Mouse (Mus musculus): ENCODE results near the gene Phkg2.

Gene Phkg2

GRCm38 (mm10) chr7:127572895-127573471 is at the start of gene Phkg2:
TSS of gene Phkg2 (plus strand) at chr7:127573340.
- DNase-seq (ENCODE audit: low read depth, low spot score) = peak; percentile 90

GRCm38 (mm10) chr7:127541671-127542070 is 31.5 kb upstream of the Phkg2 start:
- no peak for DNase-seq (ENCODE audit: low read depth, low spot score)

DNA sequence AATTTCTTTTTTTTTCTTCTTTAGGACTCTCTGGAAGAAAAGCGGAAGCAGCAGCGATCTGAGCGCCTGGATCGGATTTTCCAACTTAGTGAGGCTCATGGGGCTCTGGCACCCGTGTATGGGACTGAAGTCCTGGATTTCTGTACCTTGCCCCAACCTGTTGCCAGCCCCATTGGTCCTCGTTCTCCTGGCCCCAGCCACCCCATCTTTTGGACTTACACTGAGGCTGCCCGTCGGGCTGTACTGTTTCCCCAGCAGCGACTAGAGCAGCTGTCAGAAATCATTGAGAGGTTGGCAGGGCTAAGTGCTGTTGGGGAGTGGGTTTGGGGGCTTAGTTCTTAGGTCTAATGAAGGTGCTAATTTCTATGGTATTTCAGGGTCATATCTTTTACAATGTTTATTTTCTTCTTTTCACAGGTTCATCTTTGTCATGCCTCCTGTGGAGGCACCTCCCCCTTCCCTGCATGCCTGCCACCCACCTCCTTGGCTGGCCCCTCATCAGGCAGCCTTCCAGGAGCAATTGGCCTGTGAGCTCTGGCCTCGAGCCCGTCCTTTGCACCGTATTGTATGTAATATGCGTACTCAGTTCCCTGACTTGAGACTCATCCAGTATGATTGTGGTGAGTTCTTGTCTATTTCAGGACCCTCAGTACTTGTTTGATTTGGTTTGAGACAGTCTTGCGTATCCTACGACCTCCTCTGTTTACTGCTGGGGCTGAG is 23.9 kb upstream of the Phkg2 start:
- no peak for DNase-seq (ENCODE audit: low read depth, low spot score)

DNA sequence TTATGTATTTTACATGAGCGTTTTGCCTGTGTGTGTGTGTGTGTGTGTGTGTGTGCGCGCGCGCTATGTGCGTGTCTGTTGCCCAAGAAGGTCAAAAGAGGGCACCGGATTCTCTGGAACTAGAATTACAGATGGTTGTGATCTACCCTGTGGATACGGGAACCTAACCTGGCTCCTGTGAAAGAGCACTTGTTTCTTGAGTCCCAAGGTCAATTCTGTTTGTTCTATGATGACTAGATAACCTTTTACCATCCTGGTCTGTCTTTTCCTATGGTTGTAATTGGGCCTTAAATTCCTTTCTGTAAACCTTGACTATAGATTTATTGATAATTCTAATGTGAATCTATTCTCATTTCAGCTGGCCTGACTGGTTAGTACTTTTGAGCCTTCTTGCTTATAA is 21.6 kb upstream of the Phkg2 start:
- no peak for DNase-seq (ENCODE audit: low read depth, low spot score)

GRCm38 (mm10) chr7:127560580-127560979 is 12.6 kb upstream of the Phkg2 start:
- DNase-seq (ENCODE audit: low read depth, low spot score) = no peak

DNA sequence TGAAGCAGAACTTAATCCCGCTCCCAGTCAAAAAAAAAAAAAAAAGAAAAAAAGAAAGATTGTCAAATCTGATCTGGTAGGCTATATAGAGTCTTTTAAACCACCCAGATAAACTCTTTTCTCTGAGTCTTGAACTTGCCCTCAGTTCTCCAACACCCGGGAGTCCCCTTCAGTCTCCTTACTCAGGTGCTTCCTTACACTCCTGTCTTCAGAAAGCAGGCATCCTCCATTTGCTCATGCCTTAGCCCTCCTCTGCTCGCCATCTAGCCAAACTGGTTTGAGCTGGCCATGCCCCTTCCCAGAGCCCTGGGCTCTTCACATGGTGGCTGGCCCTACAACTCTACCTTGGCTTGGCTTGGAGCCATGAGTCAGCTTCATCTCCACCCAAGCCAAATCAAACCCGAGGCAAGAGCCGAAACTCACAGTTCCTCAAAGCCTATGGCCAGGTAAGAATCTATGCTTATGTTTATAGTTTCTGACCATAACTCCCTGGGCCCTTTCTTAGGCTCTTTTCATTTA is 11.7 kb upstream of the Phkg2 start, which contains the start of gene Tmem265:
TSS of gene Tmem265 (plus strand) at position 51 of the 519 bp plus-strand sequence.
- no peak for DNase-seq (ENCODE audit: low read depth, low spot score)

DNA sequence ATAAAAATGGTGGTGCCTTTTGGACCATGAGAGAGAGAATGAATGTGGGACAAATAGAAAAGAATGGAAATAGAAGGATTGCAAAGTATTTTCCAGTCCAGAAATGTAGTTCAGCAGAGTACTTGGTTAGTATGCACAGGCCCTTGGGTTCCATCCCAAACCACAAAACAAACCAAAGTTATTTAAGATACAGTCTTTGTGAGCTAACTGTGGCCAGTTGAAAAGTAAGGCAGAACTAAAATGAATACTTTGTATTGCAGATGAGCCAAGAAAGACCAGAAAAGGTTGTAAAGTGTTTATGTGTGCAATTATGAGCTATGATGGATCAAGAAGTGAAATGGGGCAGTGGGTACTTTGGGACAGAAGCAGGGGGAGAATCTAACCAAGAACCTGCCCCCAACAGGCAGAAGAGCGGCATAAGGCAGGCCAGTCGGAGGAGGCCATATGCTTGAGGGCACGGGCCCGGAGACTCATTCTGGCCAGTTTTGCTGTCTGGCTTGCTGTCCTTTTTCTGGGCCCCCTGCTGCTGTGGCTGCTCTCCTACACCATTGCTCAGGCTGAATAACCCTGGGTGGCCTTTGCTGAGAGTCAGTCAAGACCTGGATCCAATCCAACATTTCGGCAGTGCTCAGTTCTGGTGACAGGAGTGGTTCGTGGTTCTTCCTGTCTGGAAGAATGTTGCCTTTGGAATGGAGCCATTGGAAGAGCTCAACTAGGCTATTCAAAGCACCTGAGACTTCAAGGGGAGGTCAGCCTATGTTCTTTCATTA is 8.6 kb upstream of the Phkg2 start:
- DNase-seq (ENCODE audit: low read depth, low spot score) = no peak

DNA sequence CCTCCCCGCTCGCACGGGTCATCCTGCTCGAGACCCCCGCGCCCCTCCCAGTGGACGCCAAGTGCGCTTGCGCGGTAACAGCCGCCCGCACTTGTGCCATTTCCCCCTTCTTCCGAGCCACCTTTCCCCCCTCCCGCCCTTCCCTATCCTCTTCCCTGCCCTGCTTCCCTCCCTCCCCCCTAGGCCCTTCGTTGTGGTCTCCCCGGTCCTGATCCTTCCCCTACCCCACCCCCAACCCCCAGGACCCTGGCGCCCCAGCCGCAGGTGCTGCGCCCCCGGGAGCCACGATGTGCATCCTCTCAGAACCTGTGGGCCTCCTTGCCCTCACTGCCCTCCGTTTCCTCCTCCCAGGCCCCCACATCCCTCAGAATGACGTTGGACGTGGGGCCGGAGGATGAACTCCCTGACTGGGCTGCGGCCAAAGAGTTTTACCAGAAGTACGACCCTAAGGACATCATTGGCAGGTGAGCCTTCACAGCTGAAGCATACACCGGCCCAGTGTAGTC is 416 bp downstream of the Phkg2 start:
- no peak for DNase-seq (ENCODE audit: low read depth, low spot score)

GRCm38 (mm10) chr7:127574115-127574514 is 975 bp downstream of the Phkg2 start:
- no peak for DNase-seq (ENCODE audit: low read depth, low spot score)

- no peak for DNase-seq (ENCODE audit: low read depth, low spot score)
Measured at GRCm38 (mm10) chr7:127583260-127583659, 10.1 kb downstream of the Phkg2 start.

- DNase-seq (ENCODE audit: low read depth, low spot score) = no peak
Measured at GRCm38 (mm10) chr7:127585031-127585430, 11.9 kb downstream of the Phkg2 start.

- DNase-seq (ENCODE audit: low read depth, low spot score) = no peak
Measured at GRCm38 (mm10) chr7:127586149-127586548, 13.0 kb downstream of the Phkg2 start.

DNA sequence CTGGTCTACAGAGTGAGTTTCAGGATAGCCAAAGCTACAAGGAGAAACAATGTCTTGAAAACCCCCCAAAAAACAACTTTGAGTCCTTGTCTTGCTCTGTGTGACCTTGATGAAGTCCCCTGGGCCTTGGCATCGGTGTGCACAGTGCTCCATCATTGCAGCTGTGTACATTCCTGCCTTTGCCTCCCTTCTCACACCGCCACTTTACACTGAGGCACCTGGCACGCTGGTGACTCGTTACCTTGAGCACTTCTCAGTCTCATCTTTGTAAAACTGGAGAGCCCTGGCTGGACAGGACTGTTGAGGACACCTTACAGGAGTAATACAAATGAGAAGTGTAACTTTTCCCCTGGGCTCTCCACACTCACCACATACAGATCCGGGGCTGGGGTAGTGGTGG is 14.1 kb downstream of the Phkg2 start:
- DNase-seq (ENCODE audit: low read depth, low spot score) = no peak

DNA sequence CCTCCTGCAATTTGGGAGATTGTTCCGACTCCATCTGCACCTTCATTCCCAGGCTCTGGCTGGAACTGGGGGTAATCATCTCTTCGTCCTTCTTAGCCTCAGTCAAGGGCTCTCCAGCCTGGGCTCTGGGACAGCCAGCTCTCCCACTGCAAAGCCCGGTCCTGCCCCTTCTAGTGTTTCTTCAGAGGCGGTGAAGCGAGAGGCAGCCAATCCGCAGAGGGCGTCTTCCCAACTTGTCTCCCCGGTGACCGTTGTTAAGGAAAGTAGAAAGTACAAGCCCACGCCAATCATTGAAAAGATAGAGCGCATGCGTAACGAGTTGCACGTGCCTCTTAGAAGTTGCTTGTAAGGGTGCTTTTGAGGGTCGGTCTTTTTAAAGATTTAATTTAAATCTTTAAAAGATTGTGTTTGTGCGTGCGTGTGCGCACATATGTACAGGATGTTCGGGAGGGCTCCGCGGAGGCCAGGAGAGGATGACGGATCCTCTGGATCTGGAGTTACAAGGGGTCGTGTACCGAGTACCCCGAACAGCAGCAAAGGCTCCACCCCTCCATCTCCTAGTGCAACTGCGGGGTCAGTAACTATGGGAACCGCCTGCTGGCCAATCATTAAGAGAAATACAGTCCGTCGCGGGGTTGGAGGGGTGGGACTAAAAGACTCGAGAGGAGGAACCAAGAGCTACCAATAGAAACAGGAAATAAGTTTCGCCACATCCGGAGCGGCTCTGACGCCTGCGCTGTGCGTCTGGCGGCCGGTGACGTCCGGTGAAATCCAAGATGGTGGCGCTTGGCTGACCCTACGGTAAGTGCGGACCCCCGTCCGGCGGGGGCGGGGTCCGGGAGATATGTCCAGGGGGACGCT is 15.1 kb downstream of the Phkg2 start, which contains the start of the genes Ccdc189 and Rnf40:
TSS of gene Ccdc189 (minus strand) at position 585 of the 861 bp plus-strand sequence.
TSS of gene Rnf40 (plus strand) at position 757 of the 861 bp plus-strand sequence.
- DNase-seq (ENCODE audit: low read depth, low spot score) = peak; percentile 95

- DNase-seq (ENCODE audit: low read depth, low spot score) = no peak
Measured at GRCm38 (mm10) chr7:127588901-127589300, 15.8 kb downstream of the Phkg2 start.

DNA sequence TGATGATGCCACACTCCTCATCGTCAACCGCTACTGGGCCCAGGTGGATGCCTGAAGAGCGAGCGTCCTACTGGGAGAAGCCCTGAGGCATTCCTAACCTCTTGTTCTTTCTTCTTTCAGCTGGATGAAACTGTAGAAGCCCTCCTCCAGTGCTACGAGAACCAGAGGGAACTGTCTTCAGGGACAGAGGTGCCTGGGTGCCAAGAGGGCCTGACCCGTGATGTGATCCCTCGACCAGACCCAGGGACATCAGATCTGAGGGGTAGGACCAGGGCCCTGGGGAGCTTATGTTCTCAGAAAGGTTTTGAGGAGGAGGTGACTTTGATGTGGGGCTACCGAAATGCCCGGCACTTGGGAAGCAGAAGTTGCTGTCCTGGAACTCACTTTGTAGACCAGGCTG is 16.5 kb downstream of the Phkg2 start:
- DNase-seq (ENCODE audit: low read depth, low spot score) = no peak

- DNase-seq (ENCODE audit: low read depth, low spot score) = no peak
Measured at GRCm38 (mm10) chr7:127591108-127591507, 18.0 kb downstream of the Phkg2 start.

GRCm38 (mm10) chr7:127592575-127592974 is 19.4 kb downstream of the Phkg2 start:
- no peak for DNase-seq (ENCODE audit: low read depth, low spot score)

GRCm38 (mm10) chr7:127596747-127597146 is 23.6 kb downstream of the Phkg2 start:
- no peak for DNase-seq (ENCODE audit: low read depth, low spot score)

GRCm38 (mm10) chr7:127600612-127601011 is 27.5 kb downstream of the Phkg2 start:
- DNase-seq (ENCODE audit: low read depth, low spot score) = no peak

GRCm38 (mm10) chr7:127601735-127602134 is 28.6 kb downstream of the Phkg2 start:
- DNase-seq (ENCODE audit: low read depth, low spot score) = no peak
